Mouse (Mus musculus) heart, adult 2 months (tissue): Measurements from ENCODE around the gene Hivep2. TPM values are rescaled to one million over a fixed set of nuclear protein-coding genes. Genes with fewer than 3 reads are reported as not detected.

Source experiments
- DNase-seq, 2 experiments: peaks; one replicate each; pipeline ENCODE4 v3.0.0; 2021
- H3K27ac ChIP-seq: fragments of 200-600 bp; 2 replicates; pipeline ENCODE4 v1.8.1; 2022
- H3K27me3 ChIP-seq: fragments of 200-500 bp; 2 replicates; pipeline ENCODE4 v1.6.1; 2012; ENCODE audit warnings: mild to moderate bottlenecking, low read length, inconsistent platforms, mixed read lengths; ENCODE audit not compliant: control insufficient read depth, insufficient read depth
- H3K36me3 ChIP-seq: fragments of 200-500 bp; 2 replicates; pipeline ENCODE4 v1.6.1; 2012; ENCODE audit warnings: low read length, inconsistent platforms; ENCODE audit not compliant: control insufficient read depth, insufficient read depth
- H3K4me1 ChIP-seq: fragments of 200-500 bp; 2 replicates; pipeline ENCODE4 v1.6.1; 2011; ENCODE audit warnings: low read length; ENCODE audit not compliant: control insufficient read depth, insufficient read depth
- H3K4me3 ChIP-seq: fragments of 200-600 bp; 2 replicates; pipeline ENCODE4 v1.8.1; 2022
- H3K79me2 ChIP-seq: fragments of 200-500 bp; replicated peaks from 2 replicates; pipeline ENCODE4 v1.6.1; 2012; ENCODE audit warnings: mild to moderate bottlenecking, inconsistent platforms, low read length, moderate library complexity, mixed read lengths; ENCODE audit not compliant: control insufficient read depth, insufficient read depth
- H3K9ac ChIP-seq: fragments of 200-500 bp; 2 replicates; pipeline ENCODE4 v1.6.1; 2012; ENCODE audit warnings: low read depth, mild to moderate bottlenecking, control low read depth, inconsistent platforms, low read length, mixed read lengths
- CTCF ChIP-seq: fragments of 200-600 bp; IDR thresholded peaks from 2 replicates; pipeline ENCODE4 v1.8.1; 2022; ENCODE audit warnings: antibody characterized with exemption, mild to moderate bottlenecking, moderate library complexity
- EP300 ChIP-seq: fragments of 200-500 bp; IDR thresholded peaks from 2 replicates; pipeline ENCODE4 v1.6.1; 2011; ENCODE audit warnings: low read depth, low read length, control low read depth; ENCODE audit not compliant: insufficient read depth
- POLR2A ChIP-seq: fragments of 200-500 bp; IDR thresholded peaks from 2 replicates; pipeline ENCODE4 v1.6.1; 2011; ENCODE audit warnings: mild to moderate bottlenecking, low read depth, low read length, control low read depth; ENCODE audit not compliant: insufficient read depth
- WGBS: fragments of 180-500 bp; shearing (Covaris S2); methylation state at CpG from one replicate; pipeline ENCODE4 v1.1.7; 2018; 5-methylcytosine and 5-hydroxymethylcytosine counted together
- intact Hi-C: fragments of 180-260 bp; cut with DNase I; formaldehyde crosslinking; loops from one replicate; pipeline ENCODE4 v1.15.1; 2025
- polyA plus RNA-seq: library from polyadenylated mRNA; depleted of rRNA; stranded (reverse); fragments of >200 nt; gene quantifications from 2 replicates; pipeline ENCODE4 v1.2.3, GENCODE M21; 2012
- total RNA-seq, 2 experiments: library from RNA; stranded (reverse); gene quantifications; 2 replicates each; pipeline ENCODE4 v1.2.3; 2021

The Hivep2 gene
- total and polyA plus RNA-seq, 3 experiments: 5.3 to 22.6 (median 20.9) TPM

DNA sequence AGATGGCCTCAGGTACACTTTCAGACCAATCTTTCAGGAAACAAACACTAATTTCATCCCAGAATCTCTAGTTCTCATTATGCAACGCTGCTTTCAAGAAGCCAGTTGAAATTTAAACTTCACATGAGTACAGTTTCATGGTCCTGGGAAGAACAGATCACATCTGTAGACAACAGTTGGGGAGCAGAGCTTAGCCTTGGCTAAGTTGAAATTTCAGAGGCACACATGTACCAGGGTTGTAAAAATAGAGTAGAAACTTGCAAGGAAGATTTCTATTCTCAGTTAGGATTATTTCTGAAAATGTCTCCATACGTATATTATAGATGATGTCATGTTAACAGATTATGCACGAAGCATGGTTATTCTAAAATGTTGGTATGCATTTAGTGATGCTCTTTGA is 172.8 kb downstream of the Hivep2 start:
- Histone ChIP-seq H3K4me1 (no peaks in the 10 kb centered on the region), H3K27me3 (no peaks in the 10 kb centered on the region), H3K4me3 (no peak overlapping the region), H3K27ac (no peak overlapping the region), H3K36me3 (peaks cover 4% of the 10 kb centered on the region), H3K79me2 (no peaks in the 10 kb centered on the region), H3K9ac (no peak overlapping the region)
- intact Hi-C loops: loop anchor here (5.0 kb wide), 1 partner anchor 91 kb away; no protein-coding TSS in a partner anchor
- TF ChIP-seq CTCF: no peak
- TF ChIP-seq POLR2A: no peak
- no peak for TF ChIP-seq EP300
- DNase-seq: no peak
- 92% methylated on average over 3 of the region's 3 CpGs for WGBS

DNA sequence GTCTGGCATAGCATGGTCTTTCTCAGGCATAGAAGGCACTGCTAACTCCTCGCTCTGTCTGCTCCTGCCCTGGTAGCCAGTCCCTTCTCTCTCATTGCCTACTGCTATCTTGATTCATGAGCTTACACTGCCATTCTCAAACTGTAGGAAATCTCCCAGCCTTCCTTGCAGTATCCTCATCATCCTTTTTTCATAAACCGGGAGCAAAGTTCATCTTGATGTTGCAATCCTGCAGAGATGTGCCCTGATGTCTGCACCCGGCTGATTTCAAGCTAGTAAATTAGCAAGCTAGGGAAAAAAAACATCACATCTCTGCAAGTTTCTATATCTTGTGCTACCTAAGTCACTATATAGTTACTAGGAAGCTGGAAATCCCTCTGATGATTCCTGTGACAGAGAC is 179.0 kb downstream of the Hivep2 start:
- Histone ChIP-seq H3K4me3 (no peak overlapping the region), H3K4me1 (no peaks in the 10 kb centered on the region), H3K27me3 (no peaks in the 10 kb centered on the region), H3K27ac (no peak overlapping the region), H3K79me2 (no peaks in the 10 kb centered on the region), H3K9ac (no peak overlapping the region), H3K36me3 (peaks cover 2% of the 10 kb centered on the region)
- intact Hi-C loops: no loop called here
- WGBS: 82% methylated on average over 3 of the region's 3 CpGs
- DNase-seq: no peak
- TF ChIP-seq EP300 (no peak), POLR2A (no peak), CTCF (no peak)

DNA sequence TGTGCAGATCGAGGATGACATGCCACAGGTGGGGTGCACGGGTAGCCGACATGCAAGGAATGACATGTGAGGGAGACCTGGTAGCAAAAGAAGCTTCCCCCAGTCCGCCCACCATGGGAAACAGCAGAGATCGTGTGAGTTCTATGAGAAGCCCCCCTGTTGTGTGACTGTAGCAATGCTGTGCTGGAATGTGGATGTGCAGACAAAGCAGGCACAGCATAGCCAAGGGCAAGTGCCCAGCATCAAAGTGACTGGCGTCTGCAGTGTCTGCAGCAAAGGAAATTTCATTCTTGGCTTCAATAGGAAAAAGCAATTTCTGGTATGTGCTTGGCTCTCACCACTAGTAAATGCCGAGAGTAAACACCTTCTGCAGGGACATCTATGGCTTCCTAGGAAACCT is 199.0 kb downstream of the Hivep2 start:
- WGBS: 61% methylated on average over 7 of the region's 7 CpGs

DNA sequence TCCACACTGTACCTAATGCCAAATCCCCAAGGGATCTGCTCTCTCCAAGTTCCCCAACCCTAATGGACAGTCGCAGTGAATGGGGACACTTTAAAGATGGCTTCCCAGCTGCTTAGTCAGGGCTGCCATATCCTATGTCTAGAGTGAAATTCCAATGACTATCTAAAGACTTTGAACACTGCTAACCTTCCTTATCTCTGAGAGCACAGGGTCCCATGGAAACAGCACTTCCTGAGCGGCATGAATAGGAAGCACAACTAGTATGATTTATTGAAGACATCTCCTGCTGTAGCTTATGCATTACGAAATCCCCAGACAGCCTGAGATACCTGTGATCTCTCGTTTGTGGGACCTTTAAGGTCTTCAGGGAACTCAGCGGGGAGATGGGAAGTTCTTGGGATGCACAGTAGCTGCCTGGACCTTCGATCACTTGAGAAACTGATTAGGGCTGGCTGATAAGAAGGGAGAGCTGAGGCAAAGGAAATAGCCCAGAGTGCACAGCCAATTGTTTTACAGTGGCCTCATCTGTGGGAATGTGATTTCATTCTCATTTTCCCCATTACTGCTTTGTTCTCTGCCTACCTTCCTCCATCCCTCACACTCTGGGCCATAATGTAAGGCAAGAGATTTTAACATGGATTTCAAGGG is 202.4 kb downstream of the Hivep2 start:
- Histone ChIP-seq H3K4me3 (no peak overlapping the region), H3K9ac (no peak overlapping the region), H3K4me1 (no peaks in the 10 kb centered on the region; the same call in 1 of the 2 replicates), H3K79me2 (no peaks in the 10 kb centered on the region), H3K27ac (no peak overlapping the region), H3K36me3 (no peaks in the 10 kb centered on the region), H3K27me3 (no peaks in the 10 kb centered on the region)
- DNase-seq: no peak
- intact Hi-C loops: no loop called here
- TF ChIP-seq POLR2A: no peak
- TF ChIP-seq CTCF: no peak
- no peak for TF ChIP-seq EP300
- 33% methylated on average over 6 of the region's 6 CpGs for WGBS

More for the DNA sequence above, 199.0 kb downstream of the Hivep2 start:
- H3K27ac ChIP-seq: no peak overlapping the region
- no peak overlapping the region for H3K9ac ChIP-seq
- no peaks in the 10 kb centered on the region for H3K79me2 ChIP-seq
- DNase-seq: no peak
- no peaks in the 10 kb centered on the region for H3K27me3 ChIP-seq
- H3K36me3 ChIP-seq: no peaks in the 10 kb centered on the region
- intact Hi-C loops: no loop called here
- H3K4me3 ChIP-seq: no peak overlapping the region
- TF ChIP-seq CTCF (no peak), POLR2A (no peak), EP300 (no peak)
- no peaks in the 10 kb centered on the region; the same call in 1 of the 2 replicates for H3K4me1 ChIP-seq

DNA sequence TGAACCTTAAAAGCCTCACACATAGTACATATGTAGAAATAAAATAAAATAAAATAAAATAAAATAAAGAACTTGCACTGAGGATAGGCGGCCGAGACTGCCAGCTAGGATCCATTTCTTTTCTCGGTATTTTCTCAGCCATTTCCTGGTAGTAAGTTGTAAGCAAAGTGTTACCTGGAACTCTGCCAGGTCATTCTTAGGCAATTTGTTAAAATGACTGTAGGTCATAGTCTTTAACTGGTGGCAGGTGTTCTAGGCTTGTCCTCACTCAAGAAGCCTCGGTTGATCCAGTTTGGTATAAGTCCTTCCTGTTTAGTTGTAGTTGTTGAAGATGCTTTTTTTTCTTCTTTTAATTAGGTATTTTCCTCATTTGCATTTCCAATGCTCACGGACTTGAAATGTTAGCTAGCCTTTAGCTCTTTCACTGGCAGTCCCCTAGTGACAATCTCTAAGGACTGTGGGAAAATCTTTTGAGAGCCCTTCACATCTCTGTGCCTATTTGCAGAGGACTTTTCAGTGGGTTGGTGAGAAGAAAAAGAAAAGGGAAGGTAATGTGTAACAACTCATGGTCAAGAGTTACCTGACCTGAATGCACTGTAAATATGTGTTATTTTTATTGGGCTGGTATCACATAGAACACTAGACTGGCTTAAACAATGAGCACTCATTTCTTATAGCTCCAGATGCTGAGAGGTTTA is 203.1 kb downstream of the Hivep2 start:
- no peak for DNase-seq
- intact Hi-C loops: no loop called here
- Histone ChIP-seq H3K27me3 (no peaks in the 10 kb centered on the region), H3K4me1 (no peaks in the 10 kb centered on the region; the same call in 1 of the 2 replicates), H3K4me3 (no peak overlapping the region), H3K27ac (no peak overlapping the region), H3K9ac (no peak overlapping the region), H3K79me2 (no peaks in the 10 kb centered on the region), H3K36me3 (no peaks in the 10 kb centered on the region)
- no peak for TF ChIP-seq POLR2A
- no peak for TF ChIP-seq CTCF
- TF ChIP-seq EP300: no peak
- WGBS: 55% methylated on average over 5 of the region's 5 CpGs

DNA sequence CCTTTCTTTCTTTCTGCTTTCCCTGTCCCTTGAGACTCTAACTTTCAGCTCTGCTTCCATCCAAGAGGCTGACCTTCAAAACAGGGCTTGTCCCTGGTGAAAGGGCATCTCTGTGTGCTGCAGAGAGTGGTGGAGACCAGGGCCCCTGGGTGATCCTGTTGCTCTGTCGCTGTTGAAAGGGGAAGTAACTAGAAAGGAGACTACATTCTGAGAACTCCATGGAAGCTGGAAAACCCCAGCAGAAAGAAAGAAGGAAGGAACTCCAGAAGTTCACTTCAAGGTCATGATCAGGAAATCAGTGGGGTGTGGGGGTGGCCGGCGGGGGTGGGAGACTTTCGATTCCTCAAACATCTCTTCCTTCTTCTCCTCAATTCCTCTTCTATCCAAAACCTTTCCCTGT is 208.2 kb downstream of the Hivep2 start:
- TF ChIP-seq POLR2A: no peak
- no peak for TF ChIP-seq CTCF
- no peak for TF ChIP-seq EP300
- no peaks in the 10 kb centered on the region for H3K79me2 ChIP-seq
- peak in 1 of 2 experiments; percentile 21 for DNase-seq
- H3K27me3 ChIP-seq: no peaks in the 10 kb centered on the region
- H3K9ac ChIP-seq: no peak overlapping the region
- H3K36me3 ChIP-seq: no peaks in the 10 kb centered on the region
- 33% methylated on average over 4 of the region's 4 CpGs for WGBS
- H3K27ac ChIP-seq: no peak overlapping the region
- H3K4me3 ChIP-seq: no peak overlapping the region
- intact Hi-C loops: no loop called here
- H3K4me1 ChIP-seq: no peaks in the 10 kb centered on the region; the same call in 1 of the 2 replicates
